Mouse (Mus musculus): Measurements from ENCODE around the gene Sfxn5.

The Sfxn5 gene

DNA sequence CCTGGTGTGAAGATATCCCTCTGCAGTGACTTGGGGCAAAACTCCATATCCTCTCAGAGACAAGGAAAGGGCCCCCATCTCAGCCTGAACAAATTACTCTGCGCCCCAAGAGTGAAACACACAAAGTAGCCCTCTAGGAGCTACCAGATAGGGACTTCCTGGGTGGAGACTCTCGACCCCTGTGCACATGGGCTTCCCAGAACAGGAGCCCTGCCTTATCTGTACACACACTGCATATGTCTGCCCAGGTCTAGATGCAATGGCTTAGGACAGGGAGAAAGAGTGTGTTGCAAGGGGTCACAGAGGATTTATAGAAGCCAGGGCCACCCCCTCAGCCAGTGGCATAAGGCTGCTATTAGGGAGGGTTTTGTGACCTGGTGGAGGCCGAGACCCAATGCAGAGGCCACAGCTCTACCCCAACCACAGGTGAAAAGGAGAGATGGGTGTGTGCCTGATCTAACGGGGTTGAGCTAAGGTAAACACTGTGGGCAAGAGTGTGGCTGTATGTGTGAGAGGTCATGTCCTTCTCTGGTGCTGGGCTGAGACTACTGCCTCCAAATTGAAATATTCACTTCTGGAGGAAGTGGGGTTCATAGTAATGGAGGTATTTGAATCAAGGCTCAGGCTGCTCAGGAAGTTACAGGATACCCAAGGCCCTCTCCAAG, 44.9 kb downstream of the Sfxn5 start:
- DNase-seq (ENCODE audit: low read depth, low spot score), result no peak

DNA sequence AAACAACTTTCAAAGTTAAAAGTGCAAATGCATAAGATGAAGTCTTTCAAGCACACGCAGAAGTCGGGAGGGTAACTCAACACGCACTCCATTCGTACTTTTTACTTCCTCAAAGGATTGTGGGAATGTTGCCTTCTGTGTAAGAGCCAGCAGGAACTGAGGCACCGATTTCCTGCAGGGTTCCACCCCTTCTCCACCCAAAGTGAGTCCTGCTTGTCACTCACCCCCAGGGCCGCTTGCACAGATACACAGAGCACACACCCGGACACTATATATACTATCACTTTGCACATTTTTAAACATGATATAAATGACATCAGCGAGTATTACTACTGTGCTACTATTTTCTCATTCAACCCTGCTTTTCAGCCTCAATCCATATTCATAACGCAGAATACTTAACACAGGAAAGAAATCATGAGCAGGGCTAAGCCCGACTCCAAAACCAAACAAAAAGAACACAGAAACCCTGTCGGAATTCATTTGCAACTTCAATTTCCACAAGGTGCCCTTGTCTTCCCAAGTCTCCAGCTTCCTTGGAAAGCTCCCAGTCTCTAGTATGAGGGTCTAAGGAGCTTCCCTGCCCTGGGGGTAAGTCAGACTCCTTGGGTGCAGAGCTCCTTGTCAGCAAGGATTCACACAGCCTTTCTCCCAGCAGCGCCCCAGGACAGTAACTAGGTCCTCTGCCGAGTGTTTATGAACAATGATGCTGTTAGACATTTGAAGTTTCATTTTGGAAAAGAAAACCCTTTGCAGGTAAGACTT, 46.8 kb downstream of the Sfxn5 start:
- peak; percentile 88 for DNase-seq (ENCODE audit: low read depth, low spot score)

DNA sequence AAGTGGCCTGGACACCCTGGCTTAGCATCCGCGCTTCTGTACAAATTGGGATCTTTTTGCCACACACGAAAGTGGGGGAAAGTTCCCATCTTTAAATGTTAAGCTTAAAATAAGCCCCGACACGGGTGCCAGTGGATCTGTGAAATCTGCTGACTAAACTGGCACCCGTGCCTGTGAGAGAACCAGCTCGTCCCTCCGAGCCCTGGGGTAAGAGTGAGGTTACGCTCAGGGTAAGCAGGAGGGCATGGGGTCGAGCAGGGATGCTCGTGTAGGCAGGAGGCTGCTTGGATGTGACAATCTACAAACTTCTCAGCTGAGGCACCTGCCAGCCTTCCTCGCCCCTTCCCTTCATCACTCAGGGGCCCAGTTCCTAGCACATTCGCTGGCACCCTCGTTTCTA, 52.4 kb downstream of the Sfxn5 start:
- DNase-seq (ENCODE audit: low read depth, low spot score), result no peak

DNA sequence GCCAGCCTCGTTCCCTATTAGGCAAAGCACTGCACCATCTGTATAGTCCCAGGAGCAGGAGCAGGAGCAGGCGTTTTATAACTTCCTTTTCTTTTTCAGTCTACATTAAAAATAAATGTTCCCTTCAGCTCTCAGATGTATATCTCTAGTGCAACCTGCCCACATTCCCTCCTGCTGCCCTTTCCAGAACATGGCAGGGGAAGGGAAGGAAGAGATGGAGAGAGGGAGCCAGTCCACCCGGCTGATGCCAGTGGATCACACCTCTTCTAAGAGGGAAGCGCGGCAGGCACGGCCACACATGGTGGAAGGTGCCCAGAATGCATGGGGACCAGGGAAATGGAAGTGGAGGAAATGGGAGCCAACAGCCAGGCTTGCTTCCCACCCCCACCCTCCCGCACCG, 56.7 kb downstream of the Sfxn5 start:
- DNase-seq (ENCODE audit: low read depth, low spot score), result no peak

DNA sequence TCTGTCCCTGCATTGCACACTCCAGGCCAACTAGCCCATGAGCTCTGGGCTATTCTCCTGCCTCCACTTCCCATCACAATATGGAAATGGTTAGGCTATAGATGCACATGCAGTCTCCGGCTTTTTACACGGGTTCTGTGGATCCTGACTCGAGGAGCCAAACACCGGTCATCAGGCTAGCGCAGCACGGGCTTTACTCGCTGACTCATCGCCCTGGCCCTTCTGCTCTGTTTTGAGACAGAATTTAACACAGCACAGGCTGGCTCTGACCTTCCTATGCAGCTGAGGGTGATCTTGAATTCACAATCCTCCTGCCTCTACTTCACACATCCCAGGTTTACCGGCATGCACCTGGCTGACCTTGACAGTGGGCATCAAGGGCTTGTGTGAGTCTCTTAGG, 60.8 kb downstream of the Sfxn5 start:
- no peak for DNase-seq (ENCODE audit: low read depth, low spot score)

GRCm38 (mm10) chr6:85266060-85266459, 67.2 kb downstream of the Sfxn5 start:
- no peak for DNase-seq (ENCODE audit: low read depth, low spot score)

- DNase-seq (ENCODE audit: low read depth, low spot score), result no peak
Measured at GRCm38 (mm10) chr6:85264982-85265518, 68.2 kb downstream of the Sfxn5 start.

DNA sequence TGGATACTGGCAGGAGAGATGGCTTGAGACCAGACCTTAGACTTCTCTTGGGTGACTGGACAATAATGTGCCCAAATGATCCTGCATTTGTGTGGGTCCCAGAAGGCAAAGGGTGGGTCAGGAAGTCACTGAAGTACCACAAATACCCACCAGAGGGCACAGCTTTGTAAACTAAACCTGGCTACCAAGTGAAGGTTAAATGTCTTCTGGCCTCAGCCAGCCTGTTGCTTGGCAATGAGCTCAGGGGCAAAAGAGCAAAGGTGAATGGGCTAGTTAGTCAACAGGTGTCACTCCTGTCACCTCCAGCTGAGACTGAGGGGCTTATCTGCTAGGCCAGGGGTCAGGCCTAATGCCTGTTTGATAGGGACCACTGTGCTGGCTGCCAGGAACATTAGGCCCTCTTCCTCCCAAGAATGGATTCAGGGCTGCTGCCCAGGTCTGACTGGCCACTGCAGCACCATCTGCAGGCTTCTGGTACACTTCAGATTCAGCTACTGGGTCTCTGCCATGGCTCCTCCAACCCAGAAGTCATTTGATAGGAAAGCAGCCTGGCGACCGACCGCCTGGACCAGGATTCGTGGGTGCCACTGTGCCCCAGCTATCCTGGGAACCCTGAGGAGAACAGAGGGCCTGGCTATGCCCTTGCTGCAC, 70.2 kb downstream of the Sfxn5 start:
- DNase-seq (ENCODE audit: low read depth, low spot score), result peak; percentile 83

DNA sequence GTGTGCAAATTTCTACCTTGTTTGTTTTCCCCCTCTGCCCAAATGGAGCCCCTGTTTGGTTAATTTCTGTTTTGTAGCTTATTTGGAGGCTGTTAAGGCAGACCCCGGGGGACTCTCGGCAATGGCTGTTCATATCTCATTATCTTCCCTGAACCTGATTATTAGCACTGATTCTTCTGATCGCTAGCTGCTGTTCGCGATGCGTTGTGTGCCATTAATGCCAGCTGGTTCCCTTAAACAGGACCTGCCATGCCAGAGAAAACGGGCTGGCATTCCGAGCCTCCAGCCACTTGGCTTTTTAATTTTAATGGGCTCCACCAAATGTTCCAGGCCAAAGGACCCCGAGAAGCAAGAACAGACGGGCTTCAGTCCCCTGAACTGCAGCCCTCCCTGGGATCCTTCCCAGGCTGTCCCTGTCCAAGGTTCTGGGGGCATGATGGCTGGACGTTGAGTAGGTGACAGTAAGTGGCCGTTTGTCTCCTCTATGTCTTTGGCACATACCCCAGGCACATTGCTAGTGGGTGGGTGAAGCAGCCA, 74.1 kb downstream of the Sfxn5 start:
- no peak for DNase-seq (ENCODE audit: low read depth, low spot score)

DNA sequence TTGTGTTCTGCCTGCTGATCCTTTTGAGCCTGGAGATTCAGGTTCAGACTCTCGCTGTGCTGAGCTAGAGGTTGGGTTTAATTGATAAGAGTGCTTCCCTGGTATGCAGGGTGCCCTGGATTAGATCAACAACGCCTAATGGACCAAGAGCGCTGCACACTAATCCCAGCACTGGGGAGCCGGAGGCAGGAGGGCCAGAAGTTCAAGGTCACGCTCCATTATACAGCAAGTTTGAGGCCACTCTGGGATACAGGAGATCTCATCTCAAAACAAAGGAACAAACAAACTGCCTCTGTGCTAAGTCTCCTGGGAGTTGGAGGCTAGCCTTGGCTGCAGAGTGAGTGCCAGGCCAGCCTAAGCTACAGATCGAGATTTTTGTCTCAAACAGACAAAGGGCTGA, 77.6 kb downstream of the Sfxn5 start:
- peak; percentile 58 for DNase-seq (ENCODE audit: low read depth, low spot score)

DNA sequence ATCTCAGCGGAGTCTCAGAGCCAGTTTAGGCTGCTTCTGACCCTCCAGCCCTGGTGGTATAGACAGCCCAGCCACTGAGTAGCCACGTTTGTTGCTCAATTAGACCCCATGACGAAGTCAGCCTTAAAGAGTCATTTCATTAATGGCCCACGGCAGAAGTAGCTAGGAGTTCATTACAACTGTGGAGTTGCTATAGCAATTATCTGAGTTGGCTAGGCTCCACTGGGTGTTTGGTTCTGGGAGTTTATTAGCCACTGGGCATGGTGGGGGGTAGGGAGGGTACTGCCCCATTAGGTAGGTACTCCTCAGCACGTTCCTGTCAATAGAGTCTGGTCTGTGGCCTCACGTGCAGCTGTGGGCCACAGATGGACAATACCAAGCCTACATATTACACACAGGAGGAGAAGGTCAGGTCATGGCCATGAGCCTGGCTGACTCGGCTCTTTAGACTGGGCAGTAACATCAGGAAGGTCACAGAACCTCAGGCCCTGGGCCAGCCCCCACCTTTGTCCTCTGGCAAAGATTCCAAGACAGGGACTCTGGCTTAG, 79.2 kb downstream of the Sfxn5 start:
- DNase-seq (ENCODE audit: low read depth, low spot score), result no peak

DNA sequence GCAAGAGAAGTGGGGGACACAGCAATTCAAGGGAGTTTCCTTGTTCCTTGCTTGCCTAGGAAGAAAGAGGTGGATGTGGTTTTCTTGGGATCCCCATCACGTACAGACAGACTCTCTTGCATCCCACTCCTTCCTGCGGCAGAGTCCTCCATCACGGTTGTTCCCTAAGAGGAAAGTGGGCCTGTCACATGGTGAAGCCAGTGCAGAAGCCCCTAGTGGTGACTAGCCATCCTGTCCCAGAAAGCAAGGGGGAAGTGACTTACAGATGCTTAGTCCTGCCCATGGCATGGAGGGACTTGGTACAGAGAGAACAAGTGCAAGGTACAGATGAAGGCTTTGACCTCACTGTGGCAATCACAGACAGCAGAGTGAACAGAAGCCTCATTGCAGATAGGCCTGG, 79.9 kb downstream of the Sfxn5 start:
- peak; percentile 50 for DNase-seq (ENCODE audit: low read depth, low spot score)

DNA sequence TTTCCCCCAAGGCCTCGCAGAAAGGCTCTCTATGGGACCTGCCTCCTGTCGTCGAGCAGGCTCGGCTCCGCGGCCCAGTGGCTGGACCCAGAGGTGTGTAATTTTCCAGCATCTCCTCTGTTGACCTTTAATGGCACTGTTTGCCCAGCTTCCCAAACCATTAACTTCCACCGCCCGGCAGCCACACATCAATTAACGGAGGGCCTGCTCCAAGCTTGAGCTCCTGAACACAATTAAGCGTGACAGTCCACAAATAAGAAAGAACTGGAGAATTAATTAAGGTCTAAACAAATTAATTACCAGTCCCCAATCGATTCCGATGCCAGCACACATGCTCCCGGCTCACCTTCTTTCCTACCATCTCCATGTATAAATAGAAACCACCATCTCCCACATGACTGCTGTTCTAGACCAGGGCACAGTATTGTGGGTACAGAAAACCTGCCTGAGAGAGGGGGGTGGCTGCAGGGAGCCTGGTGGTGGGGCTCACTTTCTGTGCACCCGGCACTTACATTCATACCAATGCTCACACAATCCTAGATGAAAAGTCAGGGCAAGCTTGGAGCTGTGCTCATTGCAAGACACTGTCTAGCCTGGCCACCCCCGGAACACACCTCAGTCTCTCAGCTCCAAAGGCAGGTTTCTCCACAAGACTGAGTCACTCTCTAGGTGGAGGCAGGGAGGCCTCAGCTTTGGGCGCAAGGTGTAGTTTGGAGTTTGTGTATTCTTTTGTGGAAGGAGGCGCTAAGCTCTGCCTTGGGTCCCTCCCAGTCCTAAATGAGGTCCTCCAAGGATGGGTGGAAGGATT, 80.8 kb downstream of the Sfxn5 start:
- DNase-seq (ENCODE audit: low read depth, low spot score), result no peak

DNA sequence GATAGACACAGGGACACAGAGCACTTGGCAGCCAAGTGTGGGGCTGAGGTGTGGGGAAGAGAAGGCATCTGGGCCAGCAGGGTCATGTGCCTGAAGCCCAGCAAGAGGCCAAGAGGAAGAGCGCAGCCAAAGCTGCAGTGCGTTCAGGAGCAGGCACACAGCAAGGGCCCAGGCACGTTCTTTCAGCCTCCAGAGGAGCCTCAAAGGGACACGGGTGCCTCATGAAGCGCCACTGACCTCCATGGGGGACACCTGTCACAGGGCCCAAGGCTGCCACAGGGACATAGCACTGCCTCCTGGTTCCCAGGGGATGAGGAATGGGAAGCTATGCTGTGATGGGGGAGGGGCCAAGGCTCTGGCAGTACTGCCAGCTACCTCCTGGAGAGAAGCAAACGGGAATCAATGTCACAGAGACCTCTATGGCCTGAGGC, 82.4 kb downstream of the Sfxn5 start:
- DNase-seq (ENCODE audit: low read depth, low spot score), result peak; percentile 82

- no peak for DNase-seq (ENCODE audit: low read depth, low spot score)
Measured at GRCm38 (mm10) chr6:85249821-85250220, 83.4 kb downstream of the Sfxn5 start.

- peak; percentile 83 for DNase-seq (ENCODE audit: low read depth, low spot score)
Measured at GRCm38 (mm10) chr6:85239044-85239489, 94.2 kb downstream of the Sfxn5 start.

DNA sequence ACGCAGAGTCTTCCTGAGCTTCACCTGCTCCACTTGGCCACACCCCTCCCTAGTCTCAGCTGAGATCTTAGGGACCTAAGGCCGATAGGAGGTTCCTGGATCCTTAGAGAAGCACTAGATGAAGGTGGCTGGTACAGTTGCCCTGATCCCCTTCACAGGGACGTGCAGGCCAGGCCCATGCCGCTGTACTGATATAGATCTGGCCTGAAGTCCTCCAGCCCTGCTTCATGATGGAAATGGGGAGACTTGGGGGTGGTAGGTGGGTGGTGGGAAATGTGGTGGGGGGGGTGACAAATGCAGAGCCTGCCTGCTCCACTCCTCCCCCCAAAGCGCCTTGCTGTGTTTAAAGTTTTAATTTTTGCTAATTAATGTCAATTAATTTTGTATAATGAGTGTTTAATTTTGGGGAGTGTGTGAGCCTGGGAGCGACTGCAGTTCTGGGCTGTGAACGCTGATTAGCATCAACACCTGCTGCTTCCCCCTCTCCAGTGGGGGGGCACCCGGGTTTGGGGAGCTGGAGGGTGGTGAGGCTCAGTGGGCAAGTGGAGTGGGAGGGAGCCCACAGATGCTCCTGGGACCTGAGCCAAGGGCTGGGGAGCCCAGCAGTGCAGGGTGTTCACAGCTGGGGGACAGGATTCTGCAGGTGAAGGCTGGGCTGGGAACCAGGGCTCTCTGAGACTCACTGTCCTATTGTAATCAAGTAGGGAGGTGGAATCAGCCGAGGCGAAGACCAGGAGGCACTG, 95.5 kb downstream of the Sfxn5 start:
- no peak for DNase-seq (ENCODE audit: low read depth, low spot score)

- DNase-seq (ENCODE audit: low read depth, low spot score), result peak; percentile 72
Measured at GRCm38 (mm10) chr6:85237001-85237400, 96.2 kb downstream of the Sfxn5 start.

DNA sequence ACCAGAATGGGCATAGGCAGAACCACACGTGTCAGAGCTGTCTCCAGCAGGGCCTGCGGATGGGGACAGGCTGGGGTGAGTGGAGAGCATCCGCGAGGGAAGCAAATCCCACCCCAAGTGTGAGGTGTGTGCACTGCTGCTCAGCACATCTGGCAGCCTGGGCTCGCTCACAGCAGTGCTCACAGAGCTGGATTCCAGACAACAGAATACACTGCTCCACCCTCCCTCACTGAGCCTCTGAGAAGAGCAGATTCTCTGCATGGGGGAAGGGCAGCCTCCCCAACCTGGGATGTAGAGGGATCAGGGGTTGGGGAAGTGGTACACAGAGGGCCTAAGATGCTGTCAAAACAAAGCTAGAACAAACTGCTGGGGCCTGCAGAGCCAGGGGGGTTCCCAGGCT, 98.4 kb downstream of the Sfxn5 start:
- DNase-seq (ENCODE audit: low read depth, low spot score), result peak; percentile 54

Measured in ZHBTc4 (cell line).